ENCODE assay signal across 8 mouse cellular contexts in genomic region chr9:60088101-60088500, GRCm38 (mm10).
DNase-seq lines count a peak whose midpoint lies in the region; ATAC-seq lines count a peak whose summit lies in the region.

No protein-coding gene starts in this region.

- ATAC-seq in CD4-positive, CD25-positive, alpha-beta regulatory T cell, adult 4 months = no peak

- peak; percentile 27 for DNase-seq in CD4-positive, CD25-positive, alpha-beta regulatory T cell, adult 2 months (ENCODE audit: low read depth, low spot score)
- DNase-seq in left cerebral cortex, adult 18-20 months (ENCODE audit: low spot score in 2 of 2) = peak; percentile 22 to 45
- DNase-seq in left cerebral cortex, postnatal 10 days (ENCODE audit: extremely low spot score in 1 of 2, low spot score in 2 of 2) = no peak
- peak; percentile 80 for DNase-seq in adrenal gland, postnatal 14 days
- peak; percentile 28 for DNase-seq in induced T-regulatory cell, adult 2 months (ENCODE audit: low read depth)
- DNase-seq in thymus, postnatal 25 days = peak; percentile 22
- DNase-seq in left cerebral cortex, adult 11 months (ENCODE audit: low spot score) = no peak

- intact Hi-C loops in left cerebral cortex, postnatal 10 days (cut with DNase I) = no loop called here

Comparison
In these comparisons a context has a peak if more than half of its experiments do, and no peak if none do; other contexts are left out.
1. DNase-seq: peak in CD4-positive, CD25-positive, alpha-beta regulatory T cell, adult 2 months (single experiment), left cerebral cortex, adult 18-20 months (2 of 2), adrenal gland, postnatal 14 days (single experiment), induced T-regulatory cell, adult 2 months (single experiment) and thymus, postnatal 25 days (single experiment); none in left cerebral cortex, postnatal 10 days (0 of 2) and left cerebral cortex, adult 11 months (single experiment).